Comparison of ENCODE assay signal across 28 mouse cellular contexts in genomic region chr15:12420915-12421314, GRCm38 (mm10).
DNase-seq lines count a peak whose midpoint lies in the region; ATAC-seq and TF ChIP-seq lines count a peak whose summit lies in the region.
"Had no signal": no experiment of that assay in that cellular context is flagged by ENCODE, and none has a peak within 500 bp of the region (broad histone marks: within the 10 kb centered on the region; RNA-seq: fewer than 3 reads in every experiment).

No protein-coding gene starts in this region.

- TF ChIP-seq RAD21 in MEL (IDR thresholded peaks at IDR 0.05; ENCODE audit: low read depth, low read length), result no peak

- peaks cover 0 to 4% of the 10 kb centered on the region in 2 experiments; a peak in 1 of 4 replicates for H3K4me1 ChIP-seq in MEL (ENCODE audit: control insufficient read depth in 1 of 2, insufficient read depth in 2 of 2, low read length in 2 of 2)
- no peaks in the 10 kb centered on the region for H3K4me1 ChIP-seq in lung, postnatal 0 days (ENCODE audit: insufficient read depth, low read depth, low read length)
- H3K4me1 ChIP-seq in hindbrain, embryonic 16.5 days (ENCODE audit: control insufficient read depth, insufficient read depth, low read depth, low read length), result no peaks in the 10 kb centered on the region
- H3K4me1 ChIP-seq: embryonic facial prominence, embryonic 13.5 days; forebrain, embryonic 13.5 days; hindbrain, embryonic 12.5 days; hindbrain, embryonic 15.5 days had no signal

- WGBS in lung, postnatal 0 days, result 88% methylated on average over 8 of the region's 8 CpGs
- 96% methylated on average over 8 of the region's 8 CpGs for WGBS in hindbrain, embryonic 16.5 days

- H3K9me3 ChIP-seq in MEL (replicated peaks; ENCODE audit: insufficient read depth, low read length), result no peaks in the 10 kb centered on the region
- no peaks in the 10 kb centered on the region for H3K9me3 ChIP-seq in lung, postnatal 0 days (ENCODE audit: low read length)
- H3K9me3 ChIP-seq in hindbrain, embryonic 16.5 days (ENCODE audit: control insufficient read depth, low read length), result no peaks in the 10 kb centered on the region
- H3K9me3 ChIP-seq: embryonic facial prominence, embryonic 13.5 days; forebrain, embryonic 10.5 days; forebrain, embryonic 13.5 days; heart, embryonic 13.5 days; hindbrain, embryonic 12.5 days; hindbrain, embryonic 15.5 days; intestine, embryonic 15.5 days had no signal

- H3K79me2 ChIP-seq in MEL (ENCODE audit: control insufficient read depth, insufficient read depth, low read length, poor library complexity), result no peaks in the 10 kb centered on the region

- TF ChIP-seq CTCF in MEL (IDR thresholded peaks at IDR 0.05 in 2 of 3, conservative IDR thresholded peaks at IDR 0.05 in 1 of 3; ENCODE audit: control insufficient read depth in 1 of 3, insufficient read depth in 1 of 3, low read depth in 2 of 3, low read length in 3 of 3, poor library complexity in 1 of 3, severe bottlenecking in 1 of 3), result no peak
- no peak for TF ChIP-seq CTCF in lung, postnatal 0 days (IDR thresholded peaks at IDR 0.05)

- H3K4me3 ChIP-seq in MEL (ENCODE audit: control insufficient read depth in 1 of 2, insufficient read depth in 1 of 2, low read depth in 2 of 2, low read length in 2 of 2), result no peak overlapping the region
- no peak overlapping the region for H3K4me3 ChIP-seq in lung, postnatal 0 days (ENCODE audit: low read depth, low read length)
- H3K4me3 ChIP-seq in hindbrain, embryonic 16.5 days (ENCODE audit: low read length), result no peak overlapping the region
- H3K4me3 ChIP-seq: embryonic facial prominence, embryonic 13.5 days; erythroblast, embryonic 14.5 days; forebrain, embryonic 10.5 days; forebrain, embryonic 13.5 days; heart, embryonic 13.5 days; hindbrain, embryonic 12.5 days; hindbrain, embryonic 15.5 days; intestine, embryonic 15.5 days had no signal

- H3K9ac ChIP-seq in MEL (ENCODE audit: control insufficient read depth, low read depth, low read length, poor library complexity, severe bottlenecking), result no peak overlapping the region
- no peak overlapping the region for H3K9ac ChIP-seq in lung, postnatal 0 days (replicated peaks; ENCODE audit: low read depth)
- no peak overlapping the region for H3K9ac ChIP-seq in hindbrain, embryonic 16.5 days (ENCODE audit: low read depth, low read length)
- H3K9ac ChIP-seq: embryonic facial prominence, embryonic 13.5 days; forebrain, embryonic 13.5 days; heart, embryonic 13.5 days; hindbrain, embryonic 12.5 days; hindbrain, embryonic 15.5 days; intestine, embryonic 15.5 days had no signal

- DNase-seq in A20 (ENCODE audit: low read depth, low spot score) (peak; percentile 37), MEL (ENCODE audit: low read depth, low spot score) (peak; percentile 59), adipocyte (ENCODE audit: low spot score) (no peak)
- no peak for DNase-seq in lung, postnatal 0 days (ENCODE audit: low spot score)
- DNase-seq: adrenal gland, adult 8-10 months; adrenal gland, postnatal 25 days; cerebellum, adult 18-20 months; cerebellum, adult 9-10 months; cerebellum, postnatal 14 days; gastrocnemius, postnatal 10 days; gastrocnemius, postnatal 36 days; heart, adult 18-20 months; heart, postnatal 14 days; heart, postnatal 4 days; kidney, adult 11 months had no signal

- ATAC-seq in granulocyte monocyte progenitor cell, adult 5-6 weeks (replicated peaks; ENCODE audit: poor library complexity, severe bottlenecking), result peak; percentile 73
- ATAC-seq in megakaryocyte progenitor cell, adult 5-6 weeks (replicated peaks; ENCODE audit: poor library complexity), result peak; percentile 57
- ATAC-seq in lung, postnatal 0 days, result no peak
- ATAC-seq in hindbrain, embryonic 16.5 days, result no peak
- ATAC-seq: CD4-positive, CD25-positive, alpha-beta regulatory T cell, adult 4 months; forebrain, embryonic 13.5 days; forebrain, embryonic 16.5 days; intestine, embryonic 15.5 days had no signal

- H3K4me2 ChIP-seq in lung, postnatal 0 days (replicated peaks; ENCODE audit: low read depth, low read length), result no peak overlapping the region
- no peak overlapping the region for H3K4me2 ChIP-seq in hindbrain, embryonic 16.5 days (ENCODE audit: low read length)
- H3K4me2 ChIP-seq: embryonic facial prominence, embryonic 13.5 days; forebrain, embryonic 13.5 days; heart, embryonic 13.5 days; hindbrain, embryonic 12.5 days; hindbrain, embryonic 15.5 days; intestine, embryonic 15.5 days had no signal

- TF ChIP-seq POLR2A in MEL (IDR thresholded peaks at IDR 0.05; ENCODE audit: control insufficient read depth in 1 of 2, insufficient read depth in 1 of 2, low read depth in 1 of 2, low read length in 2 of 2, poor library complexity in 1 of 2), result no peak

- H3K36me3 ChIP-seq in MEL (ENCODE audit: control insufficient read depth in 1 of 2, insufficient read depth in 2 of 2, low read length in 2 of 2), result peaks cover 0 to 2% of the 10 kb centered on the region in 2 experiments; a peak in 1 of 4 replicates
- H3K36me3 ChIP-seq in lung, postnatal 0 days (ENCODE audit: insufficient read depth, low read length), result no peaks in the 10 kb centered on the region
- no peaks in the 10 kb centered on the region for H3K36me3 ChIP-seq in hindbrain, embryonic 16.5 days (ENCODE audit: control insufficient read depth, insufficient read depth, low read length)
- H3K36me3 ChIP-seq: embryonic facial prominence, embryonic 13.5 days; forebrain, embryonic 10.5 days; heart, embryonic 13.5 days; hindbrain, embryonic 12.5 days; hindbrain, embryonic 15.5 days; intestine, embryonic 15.5 days had no signal

- H3K27ac ChIP-seq in MEL (ENCODE audit: control insufficient read depth, low read depth, low read length), result no peak overlapping the region
- H3K27ac ChIP-seq in lung, postnatal 0 days (ENCODE audit: low read length), result no peak overlapping the region
- no peak overlapping the region for H3K27ac ChIP-seq in hindbrain, embryonic 16.5 days (ENCODE audit: low read depth, low read length)
- H3K27ac ChIP-seq: embryonic facial prominence, embryonic 13.5 days; forebrain, embryonic 10.5 days; forebrain, embryonic 13.5 days; heart, embryonic 13.5 days; hindbrain, embryonic 12.5 days; hindbrain, embryonic 15.5 days; intestine, embryonic 15.5 days had no signal

- peaks cover 1 to 2% of the 10 kb centered on the region in 2 experiments; a peak in 3 of 4 replicates for H3K27me3 ChIP-seq in MEL (ENCODE audit: control insufficient read depth in 1 of 2, insufficient read depth in 2 of 2, low read length in 2 of 2)
- no peaks in the 10 kb centered on the region for H3K27me3 ChIP-seq in lung, postnatal 0 days (replicated peaks; ENCODE audit: insufficient read depth, low read length)
- no peaks in the 10 kb centered on the region for H3K27me3 ChIP-seq in hindbrain, embryonic 16.5 days (replicated peaks; ENCODE audit: control insufficient read depth, insufficient read depth, low read length)
- H3K27me3 ChIP-seq: embryonic facial prominence, embryonic 13.5 days; forebrain, embryonic 13.5 days; heart, embryonic 13.5 days; hindbrain, embryonic 12.5 days; hindbrain, embryonic 15.5 days; intestine, embryonic 15.5 days had no signal

- TF ChIP-seq EP300 in MEL (IDR thresholded peaks at IDR 0.05; ENCODE audit: low read depth in 1 of 2, low read length in 2 of 2), result no peak
- TF ChIP-seq EP300 in lung, postnatal 0 days (IDR thresholded peaks at IDR 0.05), result no peak

TF ChIP-seq in MEL, 35 proteins besides CTCF, POLR2A, EP300 and RAD21:
- peak; percentile 45; the same call in 1 of the 2 replicates for TF ChIP-seq GATA1 (IDR thresholded peaks at IDR 0.05; ENCODE audit: low read depth, low read length)
- TF ChIP-seq MEF2A (IDR thresholded peaks at IDR 0.05; ENCODE audit: extremely low read depth, insufficient replicate concordance, low read depth, low read length, poor library complexity, severe bottlenecking), result no peak

Comparison
In these comparisons a context has a peak if more than half of its experiments do, and no peak if none do; other contexts are left out.
1. DNase-seq: peak in A20 (single experiment) and MEL (single experiment); none in lung, postnatal 0 days (single experiment) and adipocyte (single experiment).
2. ATAC-seq: peak in granulocyte monocyte progenitor cell, adult 5-6 weeks (single experiment) and megakaryocyte progenitor cell, adult 5-6 weeks (single experiment); none in lung, postnatal 0 days (single experiment) and hindbrain, embryonic 16.5 days (single experiment).